Mouse (Mus musculus): ENCODE results near the gene Frs2.

GRCm38 (mm10) chr10:117081326-117081725, 67.0 kb downstream of the Frs2 start:
- TF ChIP-seq CTCF (IDR thresholded peaks at IDR 0.05) (no peak), POLR2A (IDR thresholded peaks at IDR 0.05; ENCODE audit: insufficient read depth, low read depth, low read length) (no peak)

All from heart, adult 2 months (tissue).